Mouse (Mus musculus) heart, embryonic 15.5 days (tissue): ENCODE measurements around the gene Klhl29. TPM values are rescaled to one million over a fixed set of nuclear protein-coding genes. Genes with fewer than 3 reads are reported as not detected.

Experiments
- ATAC-seq: fragments of 200-750 bp; cut with Nextera tagmentation; replicated peaks from 2 replicates; pipeline ENCODE4 v1.8.0; 2017; ENCODE audit warnings: low read depth, moderate TSS enrichment; ENCODE audit not compliant: insufficient number of reproducible peaks, insufficient read depth, low FRiP score
- H3K27ac ChIP-seq: fragments of 300-500 bp; sonication (generic); 2 replicates; pipeline ENCODE4 v1.5.1; 2015; ENCODE audit warnings: mild to moderate bottlenecking, inconsistent platforms
- H3K27me3 ChIP-seq: fragments of 300-500 bp; sonication (generic); 2 replicates; pipeline ENCODE4 v1.6.1; 2015; ENCODE audit warnings: inconsistent platforms
- H3K36me3 ChIP-seq: fragments of 300-500 bp; sonication (generic); 2 replicates; pipeline ENCODE4 v1.6.1; 2015; ENCODE audit warnings: mild to moderate bottlenecking, inconsistent platforms
- H3K4me1 ChIP-seq: fragments of 300-500 bp; sonication (generic); replicated peaks from 2 replicates; pipeline ENCODE4 v1.6.1; 2015; ENCODE audit warnings: inconsistent platforms
- H3K4me2 ChIP-seq: fragments of 300-500 bp; sonication (generic); 2 replicates; pipeline ENCODE4 v1.6.1; 2015; ENCODE audit warnings: inconsistent platforms, mild to moderate bottlenecking, moderate library complexity
- H3K4me3 ChIP-seq: fragments of 300-500 bp; sonication (generic); 2 replicates; pipeline ENCODE4 v1.5.1; 2015; ENCODE audit warnings: mild to moderate bottlenecking, inconsistent platforms
- H3K9ac ChIP-seq: fragments of 300-500 bp; sonication (generic); 2 replicates; pipeline ENCODE4 v1.6.1; 2015; ENCODE audit warnings: mild to moderate bottlenecking, inconsistent platforms
- H3K9me3 ChIP-seq: fragments of 300-500 bp; sonication (generic); replicated peaks from 2 replicates; pipeline ENCODE4 v1.6.1; 2016; ENCODE audit warnings: inconsistent platforms
- WGBS: fragments of 180-500 bp; shearing (Covaris S2); methylation state at CpG from one replicate; pipeline ENCODE4 v1.1.7; 2015; ENCODE audit warnings: mixed read lengths; 5-methylcytosine and 5-hydroxymethylcytosine counted together
- polyA plus RNA-seq: library from polyadenylated mRNA; unstranded; fragments of >200 nt; fragmentation: Nextera tagmentation; extraction: Ambion mirVana; gene quantifications from 2 replicates; pipeline ENCODE4 v1.2.1, GENCODE M21; 2015

Klhl29 gene
- polyA plus RNA-seq, 1 experiment from 2014 or later, result 0.21 TPM

- Histone ChIP-seq H3K4me3 (no peak overlapping the region), H3K4me2 (no peak overlapping the region), H3K4me1 (peaks cover 38% of the 10 kb centered on the region), H3K9ac (no peak overlapping the region), H3K27ac (peak overlapping the region; percentile 29), H3K36me3 (no peaks in the 10 kb centered on the region), H3K27me3 (no peaks in the 10 kb centered on the region), H3K9me3 (no peaks in the 10 kb centered on the region)
- 11% methylated on average over 6 of the region's 6 CpGs for WGBS
- ATAC-seq, result 0 out of 2 replicates have a peak, but pooled peaks have one; percentile 21
Observed at GRCm38 (mm10) chr12:5247505-5247904, 128.0 kb downstream of the Klhl29 start.

- H3K4me1 ChIP-seq, result peaks cover 38% of the 10 kb centered on the region
- H3K4me2 ChIP-seq, result no peak overlapping the region
- WGBS, result 49% methylated on average over 15 of the region's 15 CpGs
- H3K9ac ChIP-seq, result no peak overlapping the region
- H3K4me3 ChIP-seq, result no peak overlapping the region
- H3K27ac ChIP-seq, result peak overlapping the region; percentile 29
- ATAC-seq, result no peak
- H3K27me3 ChIP-seq, result no peaks in the 10 kb centered on the region
- H3K9me3 ChIP-seq, result no peaks in the 10 kb centered on the region
- no peaks in the 10 kb centered on the region for H3K36me3 ChIP-seq
Observed at GRCm38 (mm10) chr12:5246721-5247341, 128.7 kb downstream of the Klhl29 start.

DNA sequence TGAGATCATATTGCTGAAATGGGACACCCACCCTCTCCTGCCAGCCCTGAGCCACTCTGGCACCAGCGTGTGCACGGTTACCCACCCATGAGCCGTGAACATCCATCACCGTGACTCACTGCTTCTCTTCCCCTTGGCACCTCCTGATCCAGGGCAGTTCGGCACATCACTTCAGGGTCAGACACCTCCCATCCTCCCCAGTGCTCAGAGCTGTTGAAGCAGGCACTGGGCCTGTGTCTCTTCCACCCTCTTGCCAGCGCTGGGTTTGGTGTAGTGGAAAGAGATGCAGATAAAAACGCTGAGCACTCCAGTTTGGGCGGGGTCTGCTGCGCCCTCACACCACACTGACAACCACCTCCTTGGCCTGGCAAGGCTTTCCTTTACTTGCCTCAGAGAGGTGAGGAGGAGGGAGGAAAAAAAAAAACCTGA, 129.3 kb downstream of the Klhl29 start:
- WGBS, result 44% methylated on average over 9 of the region's 9 CpGs
- peaks cover 38% of the 10 kb centered on the region for H3K4me1 ChIP-seq
- H3K9ac ChIP-seq, result no peak overlapping the region
- no peaks in the 10 kb centered on the region for H3K36me3 ChIP-seq
- ATAC-seq, result peak; percentile 37; the same call in 1 of the 2 replicates
- H3K4me2 ChIP-seq, result no peak overlapping the region
- H3K27ac ChIP-seq, result peak overlapping the region; percentile 29; the same call in 1 of the 2 replicates
- no peak overlapping the region for H3K4me3 ChIP-seq
- no peaks in the 10 kb centered on the region for H3K9me3 ChIP-seq
- H3K27me3 ChIP-seq, result no peaks in the 10 kb centered on the region

- no peak overlapping the region for H3K4me2 ChIP-seq
- no peak for ATAC-seq
- no peak overlapping the region for H3K4me3 ChIP-seq
- H3K36me3 ChIP-seq, result no peaks in the 10 kb centered on the region
- WGBS, result 76% methylated on average over 4 of the region's 4 CpGs
- H3K9ac ChIP-seq, result no peak overlapping the region
- H3K27me3 ChIP-seq, result no peaks in the 10 kb centered on the region
- H3K4me1 ChIP-seq, result peaks cover 37% of the 10 kb centered on the region
- no peak overlapping the region for H3K27ac ChIP-seq
- no peaks in the 10 kb centered on the region for H3K9me3 ChIP-seq
Observed at GRCm38 (mm10) chr12:5245207-5245597, 130.3 kb downstream of the Klhl29 start.

DNA sequence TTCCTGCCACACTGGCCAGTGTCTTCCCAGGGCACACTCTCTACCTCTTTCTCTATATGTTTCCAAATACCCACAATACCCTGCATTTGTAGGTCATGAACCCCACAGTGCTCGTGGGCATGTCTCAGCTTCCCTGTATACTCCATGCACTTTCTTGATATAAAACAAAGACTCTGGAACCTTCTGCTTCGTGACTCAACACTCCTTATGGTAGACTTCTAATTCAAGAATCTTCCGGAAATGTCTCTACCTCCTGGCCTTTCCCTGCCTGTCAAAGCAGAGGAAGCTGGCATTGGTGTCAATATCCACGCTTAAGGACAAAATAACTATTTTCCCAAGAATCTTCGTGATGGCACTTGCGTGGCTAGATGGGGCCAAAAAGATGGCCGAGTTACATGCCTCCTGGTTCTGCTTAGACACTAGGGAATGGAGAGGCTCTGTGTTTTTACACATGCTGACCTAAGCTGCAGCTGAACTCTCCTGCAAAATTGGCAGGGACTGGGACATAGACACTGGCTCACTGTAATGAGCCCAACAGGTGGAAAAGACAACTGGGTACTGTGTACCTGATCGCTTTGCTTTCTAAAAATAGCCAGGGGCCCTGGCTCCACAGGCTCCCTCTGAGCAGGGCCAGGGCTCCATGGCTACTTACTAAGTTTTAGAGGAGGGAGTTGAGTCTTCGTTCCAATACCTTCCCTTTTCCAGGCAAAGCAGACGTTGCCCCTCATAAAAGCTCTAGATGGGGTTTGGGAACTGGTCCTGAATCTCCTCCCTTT, 130.9 kb downstream of the Klhl29 start:
- no peak overlapping the region for H3K9ac ChIP-seq
- H3K36me3 ChIP-seq, result no peaks in the 10 kb centered on the region
- no peak overlapping the region for H3K27ac ChIP-seq
- no peak overlapping the region for H3K4me3 ChIP-seq
- no peaks in the 10 kb centered on the region for H3K27me3 ChIP-seq
- H3K4me2 ChIP-seq, result no peak overlapping the region
- ATAC-seq, result no peak
- H3K4me1 ChIP-seq, result peaks cover 34% of the 10 kb centered on the region
- 79% methylated on average over 10 of the region's 10 CpGs for WGBS
- no peaks in the 10 kb centered on the region for H3K9me3 ChIP-seq

- WGBS, result 83% methylated on average over 6 of the region's 6 CpGs
- no peak for ATAC-seq
- H3K9ac ChIP-seq, result no peak overlapping the region
Observed at GRCm38 (mm10) chr12:5243867-5244266, 131.6 kb downstream of the Klhl29 start.

GRCm38 (mm10) chr12:5243449-5243848, 132.0 kb downstream of the Klhl29 start:
- Histone ChIP-seq H3K4me2 (no peak overlapping the region), H3K4me3 (no peak overlapping the region), H3K4me1 (peaks cover 38% of the 10 kb centered on the region), H3K9me3 (no peaks in the 10 kb centered on the region), H3K27me3 (no peaks in the 10 kb centered on the region), H3K36me3 (no peaks in the 10 kb centered on the region), H3K27ac (no peak overlapping the region), H3K9ac (no peak overlapping the region)
- WGBS, result 71% methylated on average over 4 of the region's 4 CpGs
- ATAC-seq, result no peak

More at GRCm38 (mm10) chr12:5243867-5244266, 131.6 kb downstream of the Klhl29 start:
- H3K9me3 ChIP-seq, result no peaks in the 10 kb centered on the region
- peaks cover 35% of the 10 kb centered on the region for H3K4me1 ChIP-seq
- H3K4me3 ChIP-seq, result no peak overlapping the region
- no peak overlapping the region for H3K27ac ChIP-seq
- no peak overlapping the region for H3K4me2 ChIP-seq
- no peaks in the 10 kb centered on the region for H3K36me3 ChIP-seq
- H3K27me3 ChIP-seq, result no peaks in the 10 kb centered on the region

- no peaks in the 10 kb centered on the region for H3K36me3 ChIP-seq
- H3K4me3 ChIP-seq, result no peak overlapping the region
- H3K4me2 ChIP-seq, result no peak overlapping the region
- no peaks in the 10 kb centered on the region for H3K27me3 ChIP-seq
- no peaks in the 10 kb centered on the region for H3K9me3 ChIP-seq
- no peak for ATAC-seq
- H3K4me1 ChIP-seq, result peaks cover 35% of the 10 kb centered on the region
- H3K9ac ChIP-seq, result no peak overlapping the region
- H3K27ac ChIP-seq, result no peak overlapping the region
- 78% methylated on average over 8 of the region's 8 CpGs for WGBS
Observed at GRCm38 (mm10) chr12:5242551-5243330, 132.7 kb downstream of the Klhl29 start.

GRCm38 (mm10) chr12:5239451-5240245, 135.8 kb downstream of the Klhl29 start:
- Histone ChIP-seq H3K4me2 (no peak overlapping the region), H3K27me3 (no peaks in the 10 kb centered on the region)
- WGBS, result 84% methylated on average over 17 of the region's 17 CpGs

GRCm38 (mm10) chr12:5237078-5237477, 138.4 kb downstream of the Klhl29 start:
- Histone ChIP-seq H3K4me1 (peaks cover 15% of the 10 kb centered on the region), H3K36me3 (no peaks in the 10 kb centered on the region), H3K27me3 (no peaks in the 10 kb centered on the region), H3K4me2 (no peak overlapping the region), H3K9ac (no peak overlapping the region), H3K27ac (peak overlapping the region; percentile 56; the same call in 1 of the 2 replicates), H3K4me3 (no peak overlapping the region), H3K9me3 (no peaks in the 10 kb centered on the region)
- peak; percentile 78 for ATAC-seq
- WGBS, result 32% methylated on average over 5 of the region's 5 CpGs

More at GRCm38 (mm10) chr12:5239451-5240245, 135.8 kb downstream of the Klhl29 start:
- Histone ChIP-seq H3K4me1 (peaks cover 16% of the 10 kb centered on the region), H3K4me3 (no peak overlapping the region), H3K9ac (no peak overlapping the region), H3K27ac (no peak overlapping the region), H3K9me3 (no peaks in the 10 kb centered on the region), H3K36me3 (no peaks in the 10 kb centered on the region)
- no peak for ATAC-seq
